Mouse (Mus musculus): ENCODE data around the gene Cd83. TPM values are rescaled to one million over a fixed set of nuclear protein-coding genes. Genes with fewer than 3 reads are reported as not detected.

Cd83 gene
- polyA plus RNA-seq, 1 experiment from 2014 or later, result 18.8 TPM

GRCm38 (mm10) chr13:43798655-43799054 is 14.1 kb downstream of the Cd83 start:
- Histone ChIP-seq H3K36me3 (peaks cover 13% of the 10 kb centered on the region; the same call in 1 of the 2 replicates), H3K27me3 (no peaks in the 10 kb centered on the region), H3K4me2 (no peak overlapping the region), H3K9ac (no peak overlapping the region), H3K4me3 (no peak overlapping the region), H3K4me1 (replicated peaks) (no peaks in the 10 kb centered on the region), H3K27ac (replicated peaks) (no peak overlapping the region), H3K9me3 (no peaks in the 10 kb centered on the region)
- WGBS, result 85% methylated on average over 4 of the region's 4 CpGs
- no peak for ATAC-seq (ENCODE audit: low read depth)

GRCm38 (mm10) chr13:43800136-43800535 is 15.6 kb downstream of the Cd83 start:
- Histone ChIP-seq H3K9ac (no peak overlapping the region), H3K36me3 (peaks cover 13% of the 10 kb centered on the region; the same call in 1 of the 2 replicates), H3K9me3 (no peaks in the 10 kb centered on the region), H3K27me3 (no peaks in the 10 kb centered on the region), H3K4me2 (no peak overlapping the region), H3K4me3 (no peak overlapping the region), H3K4me1 (replicated peaks) (peaks cover 2% of the 10 kb centered on the region; the same call in 1 of the 2 replicates), H3K27ac (replicated peaks) (no peak overlapping the region)
- ATAC-seq (ENCODE audit: low read depth), result no peak

GRCm38 (mm10) chr13:43801961-43802360 is 17.4 kb downstream of the Cd83 start:
- Histone ChIP-seq H3K9ac (no peak overlapping the region), H3K4me3 (no peak overlapping the region), H3K27me3 (no peaks in the 10 kb centered on the region), H3K4me2 (no peak overlapping the region), H3K27ac (replicated peaks) (no peak overlapping the region), H3K4me1 (replicated peaks) (peaks cover 16% of the 10 kb centered on the region), H3K36me3 (peaks cover 13% of the 10 kb centered on the region; the same call in 1 of the 2 replicates), H3K9me3 (no peaks in the 10 kb centered on the region)
- 69% methylated on average over 3 of the region's 3 CpGs for WGBS
- no peak for ATAC-seq (ENCODE audit: low read depth)

GRCm38 (mm10) chr13:43802361-43803137 is 18.0 kb downstream of the Cd83 start:
- Histone ChIP-seq H3K36me3 (peaks cover 13% of the 10 kb centered on the region; the same call in 1 of the 2 replicates), H3K9me3 (no peaks in the 10 kb centered on the region), H3K27ac (replicated peaks) (no peak overlapping the region), H3K4me1 (replicated peaks) (peaks cover 22% of the 10 kb centered on the region), H3K9ac (no peak overlapping the region), H3K4me3 (no peak overlapping the region), H3K27me3 (no peaks in the 10 kb centered on the region), H3K4me2 (no peak overlapping the region)
- 87% methylated on average over 8 of the region's 8 CpGs for WGBS
- no peak for ATAC-seq (ENCODE audit: low read depth)

- Histone ChIP-seq H3K27ac (replicated peaks) (no peak overlapping the region), H3K9ac (no peak overlapping the region), H3K27me3 (0 out of 2 replicates have a peak, but pooled peaks cover 3% of the 10 kb centered on the region), H3K9me3 (no peaks in the 10 kb centered on the region), H3K4me3 (no peak overlapping the region), H3K4me2 (no peak overlapping the region), H3K36me3 (peaks cover 10% of the 10 kb centered on the region; the same call in 1 of the 2 replicates), H3K4me1 (replicated peaks) (peaks cover 28% of the 10 kb centered on the region)
- 88% methylated on average over 3 of the region's 3 CpGs for WGBS
- no peak for ATAC-seq (ENCODE audit: low read depth)
Observed at GRCm38 (mm10) chr13:43804648-43805047, 20.1 kb downstream of the Cd83 start.

GRCm38 (mm10) chr13:43805159-43805758 is 20.7 kb downstream of the Cd83 start:
- no peaks in the 10 kb centered on the region for H3K9me3 ChIP-seq
- ATAC-seq (ENCODE audit: low read depth), result no peak
- H3K27me3 ChIP-seq, result peaks cover 9% of the 10 kb centered on the region; the same call in 1 of the 2 replicates
- no peak overlapping the region for H3K4me2 ChIP-seq
- 68% methylated on average over 5 of the region's 5 CpGs for WGBS
- H3K4me3 ChIP-seq, result no peak overlapping the region
- peaks cover 28% of the 10 kb centered on the region for H3K4me1 ChIP-seq (replicated peaks)
- peaks cover 8% of the 10 kb centered on the region; the same call in 1 of the 2 replicates for H3K36me3 ChIP-seq
- H3K27ac ChIP-seq (replicated peaks), result no peak overlapping the region
- no peak overlapping the region for H3K9ac ChIP-seq

- peaks cover 4% of the 10 kb centered on the region; the same call in 1 of the 2 replicates for H3K36me3 ChIP-seq
- H3K27me3 ChIP-seq, result peaks cover 9% of the 10 kb centered on the region; the same call in 1 of the 2 replicates
- peak; percentile 32; the same call in 1 of the 2 replicates for ATAC-seq (ENCODE audit: low read depth)
- H3K4me2 ChIP-seq, result peak overlapping the region; percentile 15
- WGBS, result 35% methylated on average over 14 of the region's 14 CpGs
- H3K9ac ChIP-seq, result no peak overlapping the region
- H3K4me3 ChIP-seq, result no peak overlapping the region
- peaks cover 28% of the 10 kb centered on the region for H3K4me1 ChIP-seq (replicated peaks)
- H3K27ac ChIP-seq (replicated peaks), result peak overlapping the region; percentile 52
- H3K9me3 ChIP-seq, result no peaks in the 10 kb centered on the region
Observed at GRCm38 (mm10) chr13:43806371-43807271, 22.0 kb downstream of the Cd83 start.

GRCm38 (mm10) chr13:43807272-43807675 is 22.7 kb downstream of the Cd83 start:
- H3K27ac ChIP-seq (replicated peaks), result peak overlapping the region; percentile 52
- 40% methylated on average over 3 of the region's 3 CpGs for WGBS
- peaks cover 28% of the 10 kb centered on the region for H3K4me1 ChIP-seq (replicated peaks)
- H3K4me3 ChIP-seq, result no peak overlapping the region
- no peaks in the 10 kb centered on the region for H3K36me3 ChIP-seq
- peak; percentile 47; the same call in 1 of the 2 replicates for ATAC-seq (ENCODE audit: low read depth)
- no peak overlapping the region for H3K9ac ChIP-seq
- no peaks in the 10 kb centered on the region for H3K9me3 ChIP-seq
- peaks cover 9% of the 10 kb centered on the region; the same call in 1 of the 2 replicates for H3K27me3 ChIP-seq
- no peak overlapping the region for H3K4me2 ChIP-seq

- H3K36me3 ChIP-seq, result no peaks in the 10 kb centered on the region
- no peak overlapping the region for H3K4me3 ChIP-seq
- no peak overlapping the region for H3K27ac ChIP-seq (replicated peaks)
- 86% methylated on average over 6 of the region's 6 CpGs for WGBS
- H3K4me2 ChIP-seq, result no peak overlapping the region
- H3K9me3 ChIP-seq, result no peaks in the 10 kb centered on the region
- no peak for ATAC-seq (ENCODE audit: low read depth)
- peaks cover 22% of the 10 kb centered on the region for H3K4me1 ChIP-seq (replicated peaks)
- H3K27me3 ChIP-seq, result peaks cover 9% of the 10 kb centered on the region; the same call in 1 of the 2 replicates
- H3K9ac ChIP-seq, result no peak overlapping the region
Observed at GRCm38 (mm10) chr13:43810621-43811020, 26.0 kb downstream of the Cd83 start.

GRCm38 (mm10) chr13:43811835-43812234 is 27.3 kb downstream of the Cd83 start:
- Histone ChIP-seq H3K36me3 (no peaks in the 10 kb centered on the region), H3K9ac (no peak overlapping the region), H3K27me3 (peaks cover 9% of the 10 kb centered on the region; the same call in 1 of the 2 replicates), H3K9me3 (no peaks in the 10 kb centered on the region), H3K27ac (replicated peaks) (no peak overlapping the region), H3K4me2 (no peak overlapping the region), H3K4me3 (no peak overlapping the region), H3K4me1 (replicated peaks) (peaks cover 13% of the 10 kb centered on the region)
- no peak for ATAC-seq (ENCODE audit: low read depth)
- 94% methylated on average over 3 of the region's 3 CpGs for WGBS

- Histone ChIP-seq H3K9ac (no peak overlapping the region), H3K4me3 (no peak overlapping the region), H3K36me3 (no peaks in the 10 kb centered on the region), H3K9me3 (no peaks in the 10 kb centered on the region), H3K27ac (replicated peaks) (no peak overlapping the region), H3K4me2 (no peak overlapping the region), H3K4me1 (replicated peaks) (0 out of 2 replicates have a peak, but pooled peaks cover 2% of the 10 kb centered on the region), H3K27me3 (peaks cover 9% of the 10 kb centered on the region; the same call in 1 of the 2 replicates)
- ATAC-seq (ENCODE audit: low read depth), result no peak
- 83% methylated on average over 8 of the region's 8 CpGs for whole genome bisulfite sequencing
Observed at GRCm38 (mm10) chr13:43813431-43813830, 28.9 kb downstream of the Cd83 start.
